Mouse (Mus musculus): ENCODE results near the gene Adam12. TPM values are rescaled to one million over a fixed set of nuclear protein-coding genes. Genes with fewer than 3 reads are reported as not detected.

The Adam12 gene
- polyA plus RNA-seq, 1 experiment, result 1.8 TPM

GRCm38 (mm10) chr7:133847175-133847574, 384.8 kb downstream of the Adam12 start:
- Histone ChIP-seq H3K4me3 (replicated peaks; ENCODE audit: control insufficient read depth, low read depth, low read length) (no peak overlapping the region), H3K27ac (ENCODE audit: control insufficient read depth, insufficient read depth, low read depth, low read length, poor library complexity) (no peak overlapping the region), H3K4me1 (ENCODE audit: control insufficient read depth, insufficient read depth, low read length) (no peaks in the 10 kb centered on the region)
- no peak for TF ChIP-seq CTCF (IDR thresholded peaks at IDR 0.05; ENCODE audit: control insufficient read depth, insufficient read depth, low read length)
- TF ChIP-seq POLR2A (IDR thresholded peaks at IDR 0.05; ENCODE audit: borderline replicate concordance, control insufficient read depth, low read depth, low read length), result no peak
- 55% methylated on average over 1 of the region's 1 CpGs for WGBS

GRCm38 (mm10) chr7:133842079-133842478, 389.9 kb downstream of the Adam12 start:
- WGBS, result 75% methylated on average over 6 of the region's 6 CpGs
- no peak for TF ChIP-seq POLR2A (IDR thresholded peaks at IDR 0.05; ENCODE audit: borderline replicate concordance, control insufficient read depth, low read depth, low read length)
- TF ChIP-seq CTCF (IDR thresholded peaks at IDR 0.05; ENCODE audit: control insufficient read depth, insufficient read depth, low read length), result no peak
- Histone ChIP-seq H3K27ac (ENCODE audit: control insufficient read depth, insufficient read depth, low read depth, low read length, poor library complexity) (no peak overlapping the region), H3K4me1 (ENCODE audit: control insufficient read depth, insufficient read depth, low read length) (no peaks in the 10 kb centered on the region), H3K4me3 (replicated peaks; ENCODE audit: control insufficient read depth, low read depth, low read length) (no peak overlapping the region)

- TF ChIP-seq POLR2A (IDR thresholded peaks at IDR 0.05; ENCODE audit: borderline replicate concordance, control insufficient read depth, low read depth, low read length), result no peak
- no peak for TF ChIP-seq CTCF (IDR thresholded peaks at IDR 0.05; ENCODE audit: control insufficient read depth, insufficient read depth, low read length)
- Histone ChIP-seq H3K4me1 (ENCODE audit: control insufficient read depth, insufficient read depth, low read length) (no peaks in the 10 kb centered on the region), H3K4me3 (replicated peaks; ENCODE audit: control insufficient read depth, low read depth, low read length) (no peak overlapping the region), H3K27ac (ENCODE audit: control insufficient read depth, insufficient read depth, low read depth, low read length, poor library complexity) (no peak overlapping the region)
- WGBS, result 13% methylated on average over 4 of the region's 4 CpGs
Measured at GRCm38 (mm10) chr7:133839546-133839945, 392.4 kb downstream of the Adam12 start.

Other genes with a start within 250 kb of the Adam12 start
- gene D7Ertd443e, start 153.5 kb upstream of the Adam12 start, polyA plus RNA-seq (2011; ENCODE audit: insufficient read depth, insufficient read length, low replicate concordance, missing spikeins), result 0.32 TPM in 1 of 2 replicates, not detected in the other

Data from bone marrow, adult 2 months (tissue).